Mouse (Mus musculus) CD4-positive, CD25-positive, alpha-beta regulatory T cell, adult 2 months (primary cell): ENCODE measurements around the gene Mphosph9.
A peak's percentile ranks its signal among the peaks of the same experiment; 100 is the strongest.
"Not testable (repeated sequence)": the region's sequence is repeated elsewhere in the genome, so short reads cannot be mapped to it uniquely, and the experiment has no call there.

Experiments
- DNase-seq: peaks from one replicate; pipeline ENCODE4 v3.0.0-alpha.2; 2012; ENCODE audit warnings: low read depth, low spot score

Mphosph9 gene

GRCm38 (mm10) chr5:124327510-124328364 lies at the start of gene Mphosph9, which contains the start of gene 2810006K23Rik:
Mphosph9 (minus strand) TSS chr5:124327972.
2810006K23Rik (plus strand) TSS chr5:124328089.
- peak; percentile 100 for DNase-seq

GRCm38 (mm10) chr5:124377149-124377548 lies 49.4 kb upstream of the Mphosph9 start:
- no peak for DNase-seq

- DNase-seq: no peak
Observed at GRCm38 (mm10) chr5:124376401-124376800, 48.6 kb upstream of the Mphosph9 start.

- DNase-seq: no peak
Observed at GRCm38 (mm10) chr5:124374298-124374697, 46.5 kb upstream of the Mphosph9 start.

- DNase-seq: no peak
Observed at GRCm38 (mm10) chr5:124366721-124367120, 38.9 kb upstream of the Mphosph9 start.

GRCm38 (mm10) chr5:124365754-124366153 lies 38.0 kb upstream of the Mphosph9 start:
- no peak for DNase-seq

GRCm38 (mm10) chr5:124364173-124364918 lies 36.6 kb upstream of the Mphosph9 start:
- DNase-seq: no peak

- not testable (repeated sequence) for DNase-seq
Observed at GRCm38 (mm10) chr5:124362982-124363381, 35.2 kb upstream of the Mphosph9 start, which contains the start of gene Cdk2ap1. Cdk2ap1 (minus strand) TSS chr5:124363082.

- peak; percentile 59 for DNase-seq
Observed at GRCm38 (mm10) chr5:124359641-124360040, 31.9 kb upstream of the Mphosph9 start.

GRCm38 (mm10) chr5:124356695-124357094 lies 28.9 kb upstream of the Mphosph9 start:
- peak; percentile 32 for DNase-seq

GRCm38 (mm10) chr5:124355425-124355959 lies 27.7 kb upstream of the Mphosph9 start:
- DNase-seq: peak; percentile 26

- peak; percentile 59 for DNase-seq
Observed at GRCm38 (mm10) chr5:124354574-124355424, 27.0 kb upstream of the Mphosph9 start.

GRCm38 (mm10) chr5:124353726-124354547 lies 26.2 kb upstream of the Mphosph9 start:
- peak; percentile 83 for DNase-seq

GRCm38 (mm10) chr5:124353011-124353725 lies 25.4 kb upstream of the Mphosph9 start:
- no peak for DNase-seq

- DNase-seq: peak; percentile 79
Observed at GRCm38 (mm10) chr5:124352141-124352920, 24.6 kb upstream of the Mphosph9 start.

GRCm38 (mm10) chr5:124351604-124352003 lies 23.8 kb upstream of the Mphosph9 start:
- no peak for DNase-seq

- peak; percentile 18 for DNase-seq
Observed at GRCm38 (mm10) chr5:124351111-124351560, 23.4 kb upstream of the Mphosph9 start.

- DNase-seq: no peak
Observed at GRCm38 (mm10) chr5:124350350-124350749, 22.6 kb upstream of the Mphosph9 start.

- no peak for DNase-seq
Observed at GRCm38 (mm10) chr5:124349196-124349595, 21.4 kb upstream of the Mphosph9 start.
